Mouse (Mus musculus): ENCODE data around the gene Mfrp. TPM values are rescaled to one million over a fixed set of nuclear protein-coding genes. Genes with fewer than 3 reads are reported as not detected.
A peak's percentile ranks its signal among the peaks of the same experiment; 100 is the strongest.

Mfrp gene
- polyA plus RNA-seq, 1 experiment from 2014 or later = 0.26 TPM

DNA sequence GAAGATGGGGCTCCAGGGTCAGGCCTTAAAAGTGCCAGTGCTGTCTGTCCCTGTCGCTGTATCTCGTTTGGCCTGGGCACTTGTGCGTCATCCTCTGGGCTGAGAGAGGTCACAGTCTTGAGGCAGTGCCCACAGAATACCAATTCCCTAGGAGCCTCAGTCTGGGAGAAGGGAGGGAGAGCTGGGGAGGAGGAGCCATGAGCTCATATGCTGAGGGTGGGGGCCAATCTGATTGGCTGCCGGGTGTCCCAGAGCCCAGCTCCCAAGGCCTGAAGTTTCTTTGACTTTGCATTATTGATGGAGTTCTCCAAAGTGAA, 29.0 kb upstream of the Mfrp start:
- Histone ChIP-seq H3K27me3 (ENCODE audit: poor library complexity, severe bottlenecking) (peaks cover 65% of the 10 kb centered on the region), H3K4me3 (peak overlapping the region; percentile 36), H3K27ac (peak overlapping the region; percentile 84), H3K36me3 (replicated peaks) (no peaks in the 10 kb centered on the region), H3K4me1 (peaks cover 85% of the 10 kb centered on the region), H3K9me3 (no peaks in the 10 kb centered on the region)
- WGBS = 34% methylated on average over 4 of the region's 4 CpGs
- no peak for DNase-seq (ENCODE audit: extremely low spot score, low spot score)

DNA sequence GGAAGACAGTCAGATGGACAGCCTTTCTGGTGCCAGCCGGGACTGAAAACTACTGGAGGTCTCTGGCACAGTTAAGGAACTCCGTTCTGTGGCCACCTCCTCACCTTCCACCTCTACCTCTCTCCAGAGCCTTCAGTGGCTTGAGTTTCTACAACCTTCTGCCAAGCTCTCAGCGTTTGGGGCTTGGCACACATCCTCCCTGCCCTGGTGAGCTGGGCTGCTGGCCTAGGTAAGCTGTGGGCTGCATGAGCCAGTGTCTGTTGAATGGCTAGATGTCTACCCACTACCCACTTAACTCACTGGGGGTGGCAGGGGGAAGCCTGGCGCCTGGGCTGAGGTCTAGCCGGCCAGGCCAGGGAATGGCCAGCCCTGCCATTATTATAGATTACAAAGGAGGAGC, 28.4 kb upstream of the Mfrp start:
- peak overlapping the region; percentile 12; the same call in 1 of the 2 replicates for H3K4me3 ChIP-seq
- no peaks in the 10 kb centered on the region for H3K9me3 ChIP-seq
- H3K36me3 ChIP-seq (replicated peaks) = no peaks in the 10 kb centered on the region
- DNase-seq (ENCODE audit: extremely low spot score, low spot score) = no peak
- H3K27ac ChIP-seq = peak overlapping the region; percentile 84
- peaks cover 65% of the 10 kb centered on the region for H3K27me3 ChIP-seq (ENCODE audit: poor library complexity, severe bottlenecking)
- 60% methylated on average over 5 of the region's 5 CpGs for WGBS
- peaks cover 80% of the 10 kb centered on the region for H3K4me1 ChIP-seq

DNA sequence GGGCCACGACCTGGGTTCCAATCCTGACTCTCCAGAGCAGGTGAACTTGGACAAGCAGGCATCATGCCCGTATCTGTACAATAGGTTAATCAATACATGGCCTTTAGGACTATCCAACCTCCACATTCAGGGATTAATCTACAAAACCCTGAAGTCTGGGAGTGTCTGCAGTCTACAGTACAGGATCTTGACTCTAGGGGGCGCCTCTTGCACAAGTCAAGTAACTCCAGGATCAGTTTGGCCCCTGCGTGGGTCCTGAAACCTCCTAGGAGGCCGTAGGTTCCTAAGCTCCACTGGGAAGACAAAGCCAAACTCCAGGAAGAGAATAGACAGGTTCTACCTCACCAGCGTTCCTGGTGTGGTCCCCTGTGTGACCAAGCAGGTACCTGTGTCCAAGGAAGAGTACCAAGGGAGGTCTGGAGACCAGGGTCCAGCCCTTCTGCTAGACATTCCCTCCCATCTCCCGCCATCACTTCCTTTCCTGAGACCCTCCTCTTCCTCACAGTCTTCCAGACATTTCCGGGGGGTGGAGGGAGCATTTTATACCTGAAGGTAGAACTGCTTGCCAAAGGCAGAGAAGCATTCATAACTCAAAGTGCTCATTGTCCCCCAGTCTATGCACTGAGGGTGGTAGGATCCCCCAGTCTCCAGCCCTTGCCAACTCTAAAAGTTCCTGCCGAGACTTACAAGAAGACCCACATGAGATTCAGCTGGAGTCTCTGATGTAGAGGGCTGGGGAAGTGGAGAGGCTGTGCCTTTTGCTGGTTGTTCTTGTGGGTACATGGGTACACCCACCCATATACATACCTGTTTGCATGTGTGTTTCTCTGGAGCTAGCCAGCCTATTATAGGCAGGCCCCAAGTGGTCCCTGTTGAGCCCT, 26.9 kb upstream of the Mfrp start:
- H3K27me3 ChIP-seq (ENCODE audit: poor library complexity, severe bottlenecking) = peaks cover 66% of the 10 kb centered on the region
- DNase-seq (ENCODE audit: extremely low spot score, low spot score) = no peak
- peaks cover 84% of the 10 kb centered on the region for H3K4me1 ChIP-seq
- no peaks in the 10 kb centered on the region for H3K9me3 ChIP-seq
- 57% methylated on average over 9 of the region's 9 CpGs for WGBS
- H3K36me3 ChIP-seq (replicated peaks) = no peaks in the 10 kb centered on the region
- no peak overlapping the region for H3K4me3 ChIP-seq
- H3K27ac ChIP-seq = no peak overlapping the region

GRCm38 (mm10) chr9:44075276-44075995, 26.1 kb upstream of the Mfrp start:
- H3K4me3 ChIP-seq = no peak overlapping the region
- H3K27me3 ChIP-seq (ENCODE audit: poor library complexity, severe bottlenecking) = peaks cover 70% of the 10 kb centered on the region
- H3K9me3 ChIP-seq = no peaks in the 10 kb centered on the region
- 0 out of 2 replicates have a peak overlapping the region, but pooled peaks have one; percentile 18 for H3K27ac ChIP-seq
- H3K36me3 ChIP-seq (replicated peaks) = no peaks in the 10 kb centered on the region
- DNase-seq (ENCODE audit: extremely low spot score, low spot score) = no peak
- WGBS = 71% methylated on average over 24 of the region's 24 CpGs
- peaks cover 77% of the 10 kb centered on the region for H3K4me1 ChIP-seq

GRCm38 (mm10) chr9:44075996-44076763, 25.3 kb upstream of the Mfrp start:
- no peak for DNase-seq (ENCODE audit: extremely low spot score, low spot score)
- peaks cover 71% of the 10 kb centered on the region for H3K27me3 ChIP-seq (ENCODE audit: poor library complexity, severe bottlenecking)
- H3K9me3 ChIP-seq = no peaks in the 10 kb centered on the region
- H3K27ac ChIP-seq = no peak overlapping the region
- peaks cover 72% of the 10 kb centered on the region for H3K4me1 ChIP-seq
- H3K4me3 ChIP-seq = no peak overlapping the region
- WGBS = 62% methylated on average over 16 of the region's 16 CpGs
- H3K36me3 ChIP-seq (replicated peaks) = no peaks in the 10 kb centered on the region

DNA sequence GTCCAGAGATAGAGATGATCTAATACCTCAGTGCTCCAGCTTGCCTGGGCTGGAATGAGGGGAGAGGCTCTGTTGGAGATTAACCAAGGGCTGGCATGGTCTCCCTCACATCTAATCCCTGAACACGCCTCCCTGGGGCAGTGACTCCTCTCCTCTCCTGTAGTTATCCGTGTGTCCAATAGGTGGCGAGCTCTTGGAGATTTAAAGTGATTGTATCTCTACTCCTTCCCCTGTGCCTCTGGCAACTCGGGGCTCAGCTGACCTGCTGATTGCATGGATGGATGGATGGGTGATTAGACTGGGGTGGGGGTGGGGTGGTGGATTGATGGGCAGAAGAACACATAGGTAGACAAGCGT, 24.8 kb upstream of the Mfrp start:
- Histone ChIP-seq H3K4me1 (peaks cover 71% of the 10 kb centered on the region), H3K9me3 (no peaks in the 10 kb centered on the region), H3K4me3 (no peak overlapping the region), H3K36me3 (replicated peaks) (no peaks in the 10 kb centered on the region), H3K27ac (no peak overlapping the region), H3K27me3 (ENCODE audit: poor library complexity, severe bottlenecking) (peaks cover 75% of the 10 kb centered on the region)
- WGBS = 11% methylated on average over 5 of the region's 5 CpGs
- no peak for DNase-seq (ENCODE audit: extremely low spot score, low spot score)

DNA sequence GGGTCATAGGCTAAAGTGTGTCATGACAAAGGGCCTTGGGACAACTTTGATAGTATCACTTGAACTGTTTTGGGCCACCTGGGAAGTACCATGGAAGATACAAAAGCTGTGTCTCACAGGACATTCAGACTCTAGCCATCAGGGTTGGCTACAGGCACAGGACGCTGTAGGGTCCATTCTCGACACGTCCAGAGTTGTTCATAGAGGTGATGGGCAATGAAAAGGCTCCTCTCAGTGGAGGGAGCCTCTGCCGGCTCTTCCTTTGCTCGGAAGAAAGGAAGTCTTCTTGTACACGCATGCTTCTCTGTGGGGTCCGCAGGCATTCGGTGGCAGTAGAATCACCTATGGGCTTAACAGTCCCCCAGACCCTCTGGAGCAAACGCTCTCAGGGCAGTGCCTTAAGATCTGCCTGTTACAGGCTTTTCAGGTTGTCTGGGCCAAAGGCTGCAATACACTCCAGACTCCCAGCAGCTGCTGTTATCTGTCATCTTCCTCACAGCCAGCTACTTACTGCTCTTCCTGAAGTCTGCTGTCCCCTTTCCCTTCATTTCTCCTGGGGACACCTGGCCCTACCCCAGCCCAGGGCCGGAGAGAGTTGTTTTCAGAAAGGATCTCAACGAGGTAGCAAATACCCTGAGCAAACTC, 24.1 kb upstream of the Mfrp start:
- Histone ChIP-seq H3K27me3 (ENCODE audit: poor library complexity, severe bottlenecking) (peaks cover 80% of the 10 kb centered on the region), H3K9me3 (no peaks in the 10 kb centered on the region), H3K4me1 (peaks cover 65% of the 10 kb centered on the region), H3K4me3 (no peak overlapping the region), H3K27ac (no peak overlapping the region), H3K36me3 (replicated peaks) (no peaks in the 10 kb centered on the region)
- WGBS = 85% methylated on average over 11 of the region's 11 CpGs
- no peak for DNase-seq (ENCODE audit: extremely low spot score, low spot score)

GRCm38 (mm10) chr9:44078136-44078797, 23.3 kb upstream of the Mfrp start:
- H3K9me3 ChIP-seq = no peaks in the 10 kb centered on the region
- H3K27ac ChIP-seq = no peak overlapping the region
- WGBS = 81% methylated on average over 10 of the region's 10 CpGs
- DNase-seq (ENCODE audit: extremely low spot score, low spot score) = no peak
- H3K4me1 ChIP-seq = peaks cover 56% of the 10 kb centered on the region
- H3K36me3 ChIP-seq (replicated peaks) = no peaks in the 10 kb centered on the region
- no peak overlapping the region for H3K4me3 ChIP-seq
- H3K27me3 ChIP-seq (ENCODE audit: poor library complexity, severe bottlenecking) = peaks cover 84% of the 10 kb centered on the region

GRCm38 (mm10) chr9:44078955-44079756, 22.4 kb upstream of the Mfrp start:
- no peaks in the 10 kb centered on the region for H3K9me3 ChIP-seq
- peaks cover 92% of the 10 kb centered on the region for H3K27me3 ChIP-seq (ENCODE audit: poor library complexity, severe bottlenecking)
- H3K4me3 ChIP-seq = no peak overlapping the region
- H3K4me1 ChIP-seq = peaks cover 56% of the 10 kb centered on the region
- no peak for DNase-seq (ENCODE audit: extremely low spot score, low spot score)
- 40% methylated on average over 16 of the region's 16 CpGs for WGBS
- no peaks in the 10 kb centered on the region for H3K36me3 ChIP-seq (replicated peaks)
- no peak overlapping the region for H3K27ac ChIP-seq

- Histone ChIP-seq H3K9me3 (no peaks in the 10 kb centered on the region), H3K4me1 (peaks cover 60% of the 10 kb centered on the region), H3K4me3 (no peak overlapping the region), H3K27ac (no peak overlapping the region), H3K27me3 (ENCODE audit: poor library complexity, severe bottlenecking) (peaks cover 88% of the 10 kb centered on the region), H3K36me3 (replicated peaks) (no peaks in the 10 kb centered on the region)
- DNase-seq (ENCODE audit: extremely low spot score, low spot score) = no peak
- 78% methylated on average over 10 of the region's 10 CpGs for WGBS
Measured at GRCm38 (mm10) chr9:44079997-44080780, 21.3 kb upstream of the Mfrp start.

- DNase-seq (ENCODE audit: extremely low spot score, low spot score) = no peak
- Histone ChIP-seq H3K9me3 (no peaks in the 10 kb centered on the region), H3K4me1 (peaks cover 60% of the 10 kb centered on the region), H3K36me3 (replicated peaks) (no peaks in the 10 kb centered on the region), H3K4me3 (no peak overlapping the region), H3K27me3 (ENCODE audit: poor library complexity, severe bottlenecking) (peaks cover 88% of the 10 kb centered on the region), H3K27ac (no peak overlapping the region)
- 90% methylated on average over 5 of the region's 5 CpGs for WGBS
Measured at GRCm38 (mm10) chr9:44080953-44081352, 20.6 kb upstream of the Mfrp start.
